Mouse (Mus musculus) liver, adult 2 months (tissue): ENCODE measurements around the gene Ermp1.

Source experiments
- CTCF ChIP-seq: fragments of 200-500 bp; IDR thresholded peaks from 2 replicates; pipeline ENCODE4 v1.5.1; 2011; ENCODE audit warnings: low read depth, low read length, control low read depth
- POLR2A ChIP-seq: fragments of 200-500 bp; IDR thresholded peaks from 2 replicates; pipeline ENCODE4 v1.6.1; 2011; ENCODE audit warnings: low read length, control low read depth; ENCODE audit not compliant: insufficient read depth; ENCODE audit errors: extremely low read depth

- TF ChIP-seq CTCF (no peak), POLR2A (no peak)
Measured at GRCm38 (mm10) chr19:29656029-29656428, 7.8 kb upstream of the Ermp1 start.
